Mouse (Mus musculus): Measurements from ENCODE around the gene Kcnc1. TPM values are rescaled to one million over a fixed set of nuclear protein-coding genes. Genes with fewer than 3 reads are reported as not detected.

Gene Kcnc1
- polyA plus RNA-seq, 1 experiment from 2014 or later: 0.06 TPM

GRCm38 (mm10) chr7:46422764-46423412 lies 26.6 kb downstream of the Kcnc1 start:
- no peak overlapping the region for H3K27ac ChIP-seq (ENCODE audit: low read length)
- ATAC-seq (ENCODE audit: low read depth): no peak
- H3K9me3 ChIP-seq (replicated peaks; ENCODE audit: control insufficient read depth, low read length): no peaks in the 10 kb centered on the region
- WGBS (ENCODE audit: insufficient replicate concordance): 38% methylated on average over 12 of the region's 18 CpGs
- H3K36me3 ChIP-seq (ENCODE audit: control insufficient read depth, insufficient read depth): no peaks in the 10 kb centered on the region
- no peak overlapping the region for H3K9ac ChIP-seq (ENCODE audit: low read depth, low read length)
- no peaks in the 10 kb centered on the region for H3K27me3 ChIP-seq (ENCODE audit: control insufficient read depth, insufficient read depth, low read depth, low read length)
- no peak overlapping the region for H3K4me3 ChIP-seq (ENCODE audit: low read depth, low read length)
- no peaks in the 10 kb centered on the region for H3K4me1 ChIP-seq (ENCODE audit: control insufficient read depth, low read depth, low read length)
- no peak overlapping the region for H3K4me2 ChIP-seq (ENCODE audit: low read depth, low read length)

DNA sequence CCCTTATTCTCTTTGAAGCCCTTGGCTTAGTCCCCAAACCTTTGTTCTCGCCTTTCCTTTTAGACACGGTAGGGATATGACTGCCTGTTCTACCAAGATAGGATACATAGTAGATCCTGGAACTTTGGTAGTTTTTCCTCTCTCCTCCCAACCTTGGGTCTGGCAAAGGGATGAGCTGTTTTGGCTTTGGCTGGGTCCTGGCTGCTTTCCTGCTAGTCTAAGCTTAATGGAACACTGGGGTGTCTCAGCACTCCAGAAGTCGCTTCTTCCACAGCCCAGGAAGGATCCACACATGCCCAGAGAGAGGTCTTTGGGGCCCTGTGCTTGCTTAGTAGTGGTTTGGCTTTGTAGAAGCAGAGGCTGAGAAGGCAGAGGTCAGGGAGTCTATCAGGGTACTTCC lies 27.7 kb downstream of the Kcnc1 start:
- H3K4me3 ChIP-seq (ENCODE audit: low read depth, low read length): no peak overlapping the region
- no peaks in the 10 kb centered on the region for H3K4me1 ChIP-seq (ENCODE audit: control insufficient read depth, low read depth, low read length)
- WGBS (ENCODE audit: insufficient replicate concordance): 50% methylated on average over 3 of the region's 3 CpGs
- H3K4me2 ChIP-seq (ENCODE audit: low read depth, low read length): no peak overlapping the region
- no peaks in the 10 kb centered on the region for H3K27me3 ChIP-seq (ENCODE audit: control insufficient read depth, insufficient read depth, low read depth, low read length)
- H3K27ac ChIP-seq (ENCODE audit: low read length): no peak overlapping the region
- no peak overlapping the region for H3K9ac ChIP-seq (ENCODE audit: low read depth, low read length)
- H3K36me3 ChIP-seq (ENCODE audit: control insufficient read depth, insufficient read depth): no peaks in the 10 kb centered on the region
- ATAC-seq (ENCODE audit: low read depth): no peak
- H3K9me3 ChIP-seq (replicated peaks; ENCODE audit: control insufficient read depth, low read length): no peaks in the 10 kb centered on the region

DNA sequence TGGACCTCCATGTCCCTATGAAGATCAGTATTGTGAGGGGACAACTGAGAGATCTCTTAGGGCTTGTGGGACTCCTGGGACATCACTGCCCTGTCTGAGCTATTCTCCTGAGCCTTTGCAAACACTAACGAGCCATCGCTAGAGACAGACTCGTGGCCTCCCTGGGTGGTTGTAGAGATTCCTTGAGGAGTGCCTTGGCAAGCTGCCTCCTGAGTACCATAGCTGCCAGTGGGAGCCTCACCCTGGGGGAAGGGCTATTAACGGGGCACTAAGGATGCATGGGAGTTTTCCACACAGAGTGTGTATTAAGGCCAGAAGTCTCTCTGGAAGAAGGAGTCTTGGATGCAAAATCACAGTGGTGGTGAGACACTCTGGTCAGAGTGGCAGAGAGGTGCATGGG lies 28.7 kb downstream of the Kcnc1 start:
- H3K4me2 ChIP-seq (ENCODE audit: low read depth, low read length): no peak overlapping the region
- no peak for ATAC-seq (ENCODE audit: low read depth)
- H3K27ac ChIP-seq (ENCODE audit: low read length): no peak overlapping the region
- no peak overlapping the region for H3K9ac ChIP-seq (ENCODE audit: low read depth, low read length)
- no peaks in the 10 kb centered on the region for H3K27me3 ChIP-seq (ENCODE audit: control insufficient read depth, insufficient read depth, low read depth, low read length)
- WGBS (ENCODE audit: insufficient replicate concordance): 62% methylated on average over 4 of the region's 4 CpGs
- no peaks in the 10 kb centered on the region for H3K9me3 ChIP-seq (replicated peaks; ENCODE audit: control insufficient read depth, low read length)
- no peak overlapping the region for H3K4me3 ChIP-seq (ENCODE audit: low read depth, low read length)
- no peaks in the 10 kb centered on the region for H3K4me1 ChIP-seq (ENCODE audit: control insufficient read depth, low read depth, low read length)
- H3K36me3 ChIP-seq (ENCODE audit: control insufficient read depth, insufficient read depth): no peaks in the 10 kb centered on the region

DNA sequence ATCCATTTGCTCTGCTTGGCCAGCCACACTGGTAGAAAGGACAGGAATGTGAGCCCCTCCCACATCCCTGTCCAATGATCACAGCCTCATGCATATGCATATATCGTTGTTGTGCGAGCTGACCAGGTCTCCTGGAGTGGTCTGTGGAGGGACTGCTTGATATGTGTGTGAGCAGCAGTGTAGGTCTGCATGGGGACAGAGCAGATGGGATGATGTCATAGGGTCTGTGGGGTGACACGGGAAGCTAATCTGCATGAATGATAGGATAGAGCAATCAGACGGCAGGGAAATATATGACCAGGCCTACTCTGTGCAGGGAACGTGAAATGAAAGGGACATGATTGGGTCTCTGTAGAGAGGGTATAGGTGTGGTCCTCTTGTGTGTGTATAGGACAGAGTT lies 37.6 kb downstream of the Kcnc1 start:
- H3K9ac ChIP-seq (ENCODE audit: low read depth, low read length): no peak overlapping the region
- H3K4me3 ChIP-seq (ENCODE audit: low read depth, low read length): no peak overlapping the region
- 54% methylated on average over 5 of the region's 5 CpGs for WGBS (ENCODE audit: insufficient replicate concordance)
- no peak for ATAC-seq (ENCODE audit: low read depth)
- H3K27ac ChIP-seq (ENCODE audit: low read length): no peak overlapping the region
- no peaks in the 10 kb centered on the region for H3K36me3 ChIP-seq (ENCODE audit: control insufficient read depth, insufficient read depth)
- H3K4me2 ChIP-seq (ENCODE audit: low read depth, low read length): no peak overlapping the region
- H3K4me1 ChIP-seq (ENCODE audit: control insufficient read depth, low read depth, low read length): no peaks in the 10 kb centered on the region
- no peaks in the 10 kb centered on the region for H3K9me3 ChIP-seq (replicated peaks; ENCODE audit: control insufficient read depth, low read length)
- no peaks in the 10 kb centered on the region for H3K27me3 ChIP-seq (ENCODE audit: control insufficient read depth, insufficient read depth, low read depth, low read length)

GRCm38 (mm10) chr7:46435833-46436232 lies 39.5 kb downstream of the Kcnc1 start:
- ATAC-seq (ENCODE audit: low read depth): no peak
- Histone ChIP-seq H3K9me3 (replicated peaks; ENCODE audit: control insufficient read depth, low read length) (no peaks in the 10 kb centered on the region), H3K27me3 (ENCODE audit: control insufficient read depth, insufficient read depth, low read depth, low read length) (no peaks in the 10 kb centered on the region), H3K4me1 (ENCODE audit: control insufficient read depth, low read depth, low read length) (no peaks in the 10 kb centered on the region), H3K4me3 (ENCODE audit: low read depth, low read length) (no peak overlapping the region), H3K36me3 (ENCODE audit: control insufficient read depth, insufficient read depth) (no peaks in the 10 kb centered on the region), H3K27ac (ENCODE audit: low read length) (no peak overlapping the region), H3K4me2 (ENCODE audit: low read depth, low read length) (no peak overlapping the region), H3K9ac (ENCODE audit: low read depth, low read length) (no peak overlapping the region)
- 72% methylated on average over 5 of the region's 5 CpGs for WGBS (ENCODE audit: insufficient replicate concordance)

GRCm38 (mm10) chr7:46438537-46439141 lies 42.3 kb downstream of the Kcnc1 start:
- H3K4me2 ChIP-seq (ENCODE audit: low read depth, low read length): no peak overlapping the region
- ATAC-seq (ENCODE audit: low read depth): no peak
- H3K9me3 ChIP-seq (replicated peaks; ENCODE audit: control insufficient read depth, low read length): no peaks in the 10 kb centered on the region
- H3K36me3 ChIP-seq (ENCODE audit: control insufficient read depth, insufficient read depth): no peaks in the 10 kb centered on the region
- no peak overlapping the region for H3K9ac ChIP-seq (ENCODE audit: low read depth, low read length)
- no peaks in the 10 kb centered on the region for H3K4me1 ChIP-seq (ENCODE audit: control insufficient read depth, low read depth, low read length)
- no peak overlapping the region for H3K4me3 ChIP-seq (ENCODE audit: low read depth, low read length)
- no peak overlapping the region for H3K27ac ChIP-seq (ENCODE audit: low read length)
- 35% methylated on average over 9 of the region's 9 CpGs for WGBS (ENCODE audit: insufficient replicate concordance)
- H3K27me3 ChIP-seq (ENCODE audit: control insufficient read depth, insufficient read depth, low read depth, low read length): no peaks in the 10 kb centered on the region

DNA sequence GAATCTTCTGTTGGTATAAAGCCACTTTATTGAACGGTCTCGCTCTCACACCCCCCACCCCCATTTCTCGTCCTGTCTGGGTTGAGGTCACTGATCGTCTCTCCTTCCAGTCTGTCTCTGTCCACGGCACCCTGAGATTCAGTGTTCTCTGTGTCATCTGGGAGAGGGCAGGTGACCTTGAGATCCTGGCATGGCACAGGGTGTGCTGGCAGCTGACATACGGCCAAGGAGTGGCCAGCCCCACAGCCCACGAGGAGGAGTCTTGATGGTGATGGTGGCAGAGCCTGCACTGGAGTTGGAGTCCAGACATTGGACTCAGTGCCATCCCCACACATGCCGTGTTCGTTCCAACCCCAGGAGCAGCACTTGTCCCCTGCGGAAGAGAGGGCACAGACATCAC lies 46.9 kb downstream of the Kcnc1 start:
- Histone ChIP-seq H3K27me3 (ENCODE audit: control insufficient read depth, insufficient read depth, low read depth, low read length) (no peaks in the 10 kb centered on the region), H3K4me3 (ENCODE audit: low read depth, low read length) (no peak overlapping the region), H3K9ac (ENCODE audit: low read depth, low read length) (no peak overlapping the region), H3K9me3 (replicated peaks; ENCODE audit: control insufficient read depth, low read length) (no peaks in the 10 kb centered on the region), H3K4me1 (ENCODE audit: control insufficient read depth, low read depth, low read length) (no peaks in the 10 kb centered on the region), H3K4me2 (ENCODE audit: low read depth, low read length) (no peak overlapping the region), H3K27ac (ENCODE audit: low read length) (no peak overlapping the region), H3K36me3 (ENCODE audit: control insufficient read depth, insufficient read depth) (no peaks in the 10 kb centered on the region)
- 65% methylated on average over 10 of the region's 10 CpGs for WGBS (ENCODE audit: insufficient replicate concordance)
- no peak for ATAC-seq (ENCODE audit: low read depth)

DNA sequence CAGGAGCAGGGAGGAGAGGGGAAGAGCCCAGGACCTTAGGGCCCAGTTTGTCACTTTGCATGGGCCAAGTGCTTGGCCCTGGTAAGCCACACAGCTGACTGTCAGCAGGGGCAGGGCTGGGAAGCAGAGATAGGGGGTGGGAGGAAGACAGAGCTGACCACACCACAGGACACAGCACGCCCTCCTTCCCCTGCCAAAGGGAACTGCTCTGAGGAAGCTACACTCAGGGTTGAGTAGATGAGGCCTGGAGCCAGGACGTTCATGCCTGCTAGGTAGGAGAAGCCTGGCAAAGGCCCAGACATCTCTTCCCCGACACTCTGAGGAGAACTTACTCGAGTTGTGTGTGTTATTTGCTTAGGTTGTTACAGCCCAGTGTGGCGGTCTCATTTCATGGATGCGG lies 49.6 kb downstream of the Kcnc1 start:
- ATAC-seq (ENCODE audit: low read depth): no peak
- H3K9me3 ChIP-seq (replicated peaks; ENCODE audit: control insufficient read depth, low read length): no peaks in the 10 kb centered on the region
- 33% methylated on average over 6 of the region's 6 CpGs for WGBS (ENCODE audit: insufficient replicate concordance)
- no peaks in the 10 kb centered on the region for H3K36me3 ChIP-seq (ENCODE audit: control insufficient read depth, insufficient read depth)
- no peak overlapping the region for H3K27ac ChIP-seq (ENCODE audit: low read length)
- no peaks in the 10 kb centered on the region for H3K4me1 ChIP-seq (ENCODE audit: control insufficient read depth, low read depth, low read length)
- H3K4me3 ChIP-seq (ENCODE audit: low read depth, low read length): no peak overlapping the region
- no peaks in the 10 kb centered on the region for H3K27me3 ChIP-seq (ENCODE audit: control insufficient read depth, insufficient read depth, low read depth, low read length)
- H3K9ac ChIP-seq (ENCODE audit: low read depth, low read length): no peak overlapping the region
- no peak overlapping the region for H3K4me2 ChIP-seq (ENCODE audit: low read depth, low read length)

GRCm38 (mm10) chr7:46447473-46448165 lies 51.3 kb downstream of the Kcnc1 start:
- H3K27ac ChIP-seq (ENCODE audit: low read length): no peak overlapping the region
- ATAC-seq (ENCODE audit: low read depth): no peak
- 61% methylated on average over 9 of the region's 9 CpGs for WGBS (ENCODE audit: insufficient replicate concordance)

More at GRCm38 (mm10) chr7:46447473-46448165, 51.3 kb downstream of the Kcnc1 start:
- H3K9me3 ChIP-seq (replicated peaks; ENCODE audit: control insufficient read depth, low read length): no peaks in the 10 kb centered on the region
- no peak overlapping the region for H3K9ac ChIP-seq (ENCODE audit: low read depth, low read length)
- no peak overlapping the region for H3K4me2 ChIP-seq (ENCODE audit: low read depth, low read length)
- H3K36me3 ChIP-seq (ENCODE audit: control insufficient read depth, insufficient read depth): no peaks in the 10 kb centered on the region
- no peaks in the 10 kb centered on the region for H3K27me3 ChIP-seq (ENCODE audit: control insufficient read depth, insufficient read depth, low read depth, low read length)
- no peaks in the 10 kb centered on the region for H3K4me1 ChIP-seq (ENCODE audit: control insufficient read depth, low read depth, low read length)
- H3K4me3 ChIP-seq (ENCODE audit: low read depth, low read length): no peak overlapping the region

Measured in liver, embryonic 16.5 days (tissue).